Mouse (Mus musculus): Measurements from ENCODE around the gene Gtf2ird2. TPM values are rescaled to one million over a fixed set of nuclear protein-coding genes. Genes with fewer than 3 reads are reported as not detected.

Gtf2ird2 gene
- polyA plus RNA-seq, 1 experiment from 2014 or later = 5.1 TPM

- H3K4me2 ChIP-seq = no peak overlapping the region
- H3K27ac ChIP-seq = no peak overlapping the region
- H3K4me1 ChIP-seq (replicated peaks) = peaks cover 32% of the 10 kb centered on the region
- no peaks in the 10 kb centered on the region for H3K9me3 ChIP-seq (replicated peaks)
- H3K9ac ChIP-seq = no peak overlapping the region
- H3K27me3 ChIP-seq = peaks cover 16% of the 10 kb centered on the region
- H3K36me3 ChIP-seq = no peaks in the 10 kb centered on the region
- ATAC-seq (replicated peaks; ENCODE audit: insufficient number of reproducible peaks, insufficient read depth, low FRiP score, low read depth) = no peak
- 73% methylated on average over 30 of the region's 30 CpGs for WGBS
- no peak overlapping the region for H3K4me3 ChIP-seq
These were observed 41.5 kb downstream of the Gtf2ird2 start for GRCm38 (mm10) chr5:134225110-134225901.

GRCm38 (mm10) chr5:134226946-134227345, 43.1 kb downstream of the Gtf2ird2 start:
- Histone ChIP-seq H3K4me3 (no peak overlapping the region), H3K27ac (no peak overlapping the region), H3K9me3 (replicated peaks) (no peaks in the 10 kb centered on the region), H3K36me3 (no peaks in the 10 kb centered on the region), H3K4me1 (replicated peaks) (peaks cover 29% of the 10 kb centered on the region), H3K9ac (no peak overlapping the region), H3K27me3 (peaks cover 12% of the 10 kb centered on the region), H3K4me2 (no peak overlapping the region)
- ATAC-seq (replicated peaks; ENCODE audit: insufficient number of reproducible peaks, insufficient read depth, low FRiP score, low read depth) = no peak
- 57% methylated on average over 12 of the region's 12 CpGs for WGBS

- WGBS = 31% methylated on average over 11 of the region's 11 CpGs
- no peak overlapping the region for H3K9ac ChIP-seq
- no peak for ATAC-seq (replicated peaks; ENCODE audit: insufficient number of reproducible peaks, insufficient read depth, low FRiP score, low read depth)
- H3K4me3 ChIP-seq = no peak overlapping the region
- H3K4me1 ChIP-seq (replicated peaks) = peaks cover 32% of the 10 kb centered on the region
- peaks cover 5% of the 10 kb centered on the region for H3K27me3 ChIP-seq
- peak overlapping the region; percentile 21; the same call in 1 of the 2 replicates for H3K4me2 ChIP-seq
- H3K36me3 ChIP-seq = no peaks in the 10 kb centered on the region
- no peaks in the 10 kb centered on the region for H3K9me3 ChIP-seq (replicated peaks)
- peak overlapping the region; percentile 22; the same call in 1 of the 2 replicates for H3K27ac ChIP-seq
These were observed 43.9 kb downstream of the Gtf2ird2 start for GRCm38 (mm10) chr5:134227574-134228248.

GRCm38 (mm10) chr5:134228249-134228638, 44.4 kb downstream of the Gtf2ird2 start:
- peaks cover 2% of the 10 kb centered on the region; the same call in 1 of the 2 replicates for H3K27me3 ChIP-seq
- H3K4me1 ChIP-seq (replicated peaks) = peaks cover 37% of the 10 kb centered on the region
- no peaks in the 10 kb centered on the region for H3K9me3 ChIP-seq (replicated peaks)
- no peaks in the 10 kb centered on the region for H3K36me3 ChIP-seq
- ATAC-seq (replicated peaks; ENCODE audit: insufficient number of reproducible peaks, insufficient read depth, low FRiP score, low read depth) = no peak
- H3K9ac ChIP-seq = no peak overlapping the region
- H3K4me2 ChIP-seq = peak overlapping the region; percentile 21; the same call in 1 of the 2 replicates
- H3K27ac ChIP-seq = peak overlapping the region; percentile 22; the same call in 1 of the 2 replicates
- no peak overlapping the region for H3K4me3 ChIP-seq
- 57% methylated on average over 6 of the region's 6 CpGs for WGBS

GRCm38 (mm10) chr5:134229391-134229790, 45.6 kb downstream of the Gtf2ird2 start, which contains the start of gene Ncf1:
Gene Ncf1 (minus strand): TSS chr5:134229625.
- 84% methylated on average over 7 of the region's 7 CpGs for WGBS
- peaks cover 47% of the 10 kb centered on the region for H3K4me1 ChIP-seq (replicated peaks)

GRCm38 (mm10) chr5:134231376-134231775, 47.6 kb downstream of the Gtf2ird2 start:
- 73% methylated on average over 5 of the region's 5 CpGs for WGBS
- no peak for ATAC-seq (replicated peaks; ENCODE audit: insufficient number of reproducible peaks, insufficient read depth, low FRiP score, low read depth)
- no peaks in the 10 kb centered on the region for H3K9me3 ChIP-seq (replicated peaks)
- no peak overlapping the region for H3K4me2 ChIP-seq
- H3K27ac ChIP-seq = no peak overlapping the region; the same call in 1 of the 2 replicates
- H3K36me3 ChIP-seq = peaks cover 8% of the 10 kb centered on the region; the same call in 1 of the 2 replicates
- H3K27me3 ChIP-seq = no peaks in the 10 kb centered on the region
- H3K4me1 ChIP-seq (replicated peaks) = peaks cover 61% of the 10 kb centered on the region
- no peak overlapping the region for H3K9ac ChIP-seq
- no peak overlapping the region for H3K4me3 ChIP-seq

More at GRCm38 (mm10) chr5:134229391-134229790, 45.6 kb downstream of the Gtf2ird2 start, which contains the start of gene Ncf1:
- no peak for ATAC-seq (replicated peaks; ENCODE audit: insufficient number of reproducible peaks, insufficient read depth, low FRiP score, low read depth)
- Histone ChIP-seq H3K27ac (0 out of 2 replicates have a peak within 1 kb of the TSS, but pooled peaks have one; percentile 22), H3K9ac (no peak within 1 kb of the TSS), H3K4me2 (no peak within 1 kb of the TSS), H3K36me3 (no peaks in the 10 kb centered on the region), H3K9me3 (replicated peaks) (no peaks in the 10 kb centered on the region), H3K4me3 (no peak within 1 kb of the TSS), H3K27me3 (no peaks in the 10 kb centered on the region)

- H3K36me3 ChIP-seq = peaks cover 15% of the 10 kb centered on the region
- peaks cover 56% of the 10 kb centered on the region for H3K4me1 ChIP-seq (replicated peaks)
- 36% methylated on average over 6 of the region's 6 CpGs for WGBS
- no peaks in the 10 kb centered on the region for H3K27me3 ChIP-seq
- no peak for ATAC-seq (replicated peaks; ENCODE audit: insufficient number of reproducible peaks, insufficient read depth, low FRiP score, low read depth)
- H3K9ac ChIP-seq = no peak overlapping the region
- H3K27ac ChIP-seq = no peak overlapping the region
- no peak overlapping the region for H3K4me3 ChIP-seq
- H3K4me2 ChIP-seq = no peak overlapping the region
- no peaks in the 10 kb centered on the region for H3K9me3 ChIP-seq (replicated peaks)
These were observed 48.3 kb downstream of the Gtf2ird2 start for GRCm38 (mm10) chr5:134232111-134232510.

GRCm38 (mm10) chr5:134232568-134232967, 48.7 kb downstream of the Gtf2ird2 start:
- no peak overlapping the region for H3K9ac ChIP-seq
- no peaks in the 10 kb centered on the region for H3K27me3 ChIP-seq
- no peaks in the 10 kb centered on the region for H3K9me3 ChIP-seq (replicated peaks)
- 24% methylated on average over 7 of the region's 7 CpGs for WGBS
- H3K27ac ChIP-seq = no peak overlapping the region
- H3K36me3 ChIP-seq = peaks cover 20% of the 10 kb centered on the region
- H3K4me2 ChIP-seq = no peak overlapping the region
- H3K4me1 ChIP-seq (replicated peaks) = peaks cover 56% of the 10 kb centered on the region
- no peak overlapping the region for H3K4me3 ChIP-seq
- ATAC-seq (replicated peaks; ENCODE audit: insufficient number of reproducible peaks, insufficient read depth, low FRiP score, low read depth) = no peak; the same call in 1 of the 2 replicates

- Histone ChIP-seq H3K4me3 (no peak overlapping the region), H3K27me3 (no peaks in the 10 kb centered on the region), H3K27ac (peak overlapping the region; percentile 17; the same call in 1 of the 2 replicates), H3K36me3 (peaks cover 26% of the 10 kb centered on the region), H3K9me3 (replicated peaks) (no peaks in the 10 kb centered on the region), H3K4me2 (no peak overlapping the region), H3K4me1 (replicated peaks) (peaks cover 50% of the 10 kb centered on the region), H3K9ac (no peak overlapping the region)
- no peak for ATAC-seq (replicated peaks; ENCODE audit: insufficient number of reproducible peaks, insufficient read depth, low FRiP score, low read depth)
- 49% methylated on average over 7 of the region's 7 CpGs for WGBS
These were observed 49.4 kb downstream of the Gtf2ird2 start for GRCm38 (mm10) chr5:134233244-134233651.

- no peak for ATAC-seq (replicated peaks; ENCODE audit: insufficient number of reproducible peaks, insufficient read depth, low FRiP score, low read depth)
- H3K27me3 ChIP-seq = no peaks in the 10 kb centered on the region
- H3K9me3 ChIP-seq (replicated peaks) = no peaks in the 10 kb centered on the region
- peak overlapping the region; percentile 49 for H3K27ac ChIP-seq
- H3K4me3 ChIP-seq = no peak overlapping the region
- WGBS = 39% methylated on average over 2 of the region's 2 CpGs
- no peak overlapping the region for H3K4me2 ChIP-seq
- H3K36me3 ChIP-seq = peaks cover 36% of the 10 kb centered on the region
- no peak overlapping the region for H3K9ac ChIP-seq
- H3K4me1 ChIP-seq (replicated peaks) = peaks cover 47% of the 10 kb centered on the region
These were observed 50.4 kb downstream of the Gtf2ird2 start for GRCm38 (mm10) chr5:134234205-134234604.

GRCm38 (mm10) chr5:134235111-134235510, 51.3 kb downstream of the Gtf2ird2 start:
- Histone ChIP-seq H3K27ac (peak overlapping the region; percentile 58), H3K9me3 (replicated peaks) (no peaks in the 10 kb centered on the region), H3K4me2 (no peak overlapping the region), H3K36me3 (peaks cover 45% of the 10 kb centered on the region), H3K4me1 (replicated peaks) (peaks cover 47% of the 10 kb centered on the region), H3K4me3 (no peak overlapping the region), H3K27me3 (no peaks in the 10 kb centered on the region), H3K9ac (no peak overlapping the region)
- ATAC-seq (replicated peaks; ENCODE audit: insufficient number of reproducible peaks, insufficient read depth, low FRiP score, low read depth) = 0 out of 2 replicates have a peak, but pooled peaks have one; percentile 8
- 24% methylated on average over 6 of the region's 6 CpGs for WGBS

Data from heart, embryonic 15.5 days (tissue).